Mouse (Mus musculus) gastrocnemius, adult 18-20 months (tissue): ENCODE data around the gene Msh4. TPM values are rescaled to one million over a fixed set of nuclear protein-coding genes. Genes with fewer than 3 reads are reported as not detected.
A peak's percentile ranks its signal among the peaks of the same experiment; 100 is the strongest.
"Not testable (repeated sequence)": the region's sequence is repeated elsewhere in the genome, so short reads cannot be mapped to it uniquely, and the experiment has no call there.

Source experiments
- DNase-seq: peaks from one replicate; pipeline ENCODE4 v3.0.0; 2021; ENCODE audit warnings: low spot score
- total RNA-seq, 2 experiments: library from RNA; stranded (reverse); gene quantifications; 2 replicates each; pipeline ENCODE4 v1.2.3; 2021

Gene Msh4
- total RNA-seq, 2 experiments from 2014 or later, result 0.09 TPM; not detected in 1

- no peak for DNase-seq
Observed at GRCm38 (mm10) chr3:153849368-153850015, 56.4 kb downstream of the Msh4 start.

GRCm38 (mm10) chr3:153847207-153847733 is 58.7 kb downstream of the Msh4 start:
- no peak for DNase-seq

GRCm38 (mm10) chr3:153846109-153846508 is 59.8 kb downstream of the Msh4 start:
- DNase-seq, result no peak

GRCm38 (mm10) chr3:153845500-153845899 is 60.4 kb downstream of the Msh4 start:
- DNase-seq, result no peak

- DNase-seq, result no peak
Observed at GRCm38 (mm10) chr3:153844757-153845156, 61.2 kb downstream of the Msh4 start.

GRCm38 (mm10) chr3:153844030-153844429 is 61.9 kb downstream of the Msh4 start, which contains the start of gene Asb17:
TSS of gene Asb17 (plus strand) at chr3:153844209.
- no peak for DNase-seq

GRCm38 (mm10) chr3:153837593-153837992 is 68.3 kb downstream of the Msh4 start:
- no peak for DNase-seq

- no peak for DNase-seq
Observed at GRCm38 (mm10) chr3:153836316-153836715, 69.6 kb downstream of the Msh4 start.

- DNase-seq, result peak; percentile 51
Observed at GRCm38 (mm10) chr3:153835455-153836086, 70.4 kb downstream of the Msh4 start.

GRCm38 (mm10) chr3:153834071-153834470 is 71.9 kb downstream of the Msh4 start:
- DNase-seq, result no peak

GRCm38 (mm10) chr3:153832654-153832945 is 73.3 kb downstream of the Msh4 start:
- DNase-seq, result no peak

GRCm38 (mm10) chr3:153831873-153832653 is 73.9 kb downstream of the Msh4 start:
- no peak for DNase-seq

GRCm38 (mm10) chr3:153831014-153831872 is 74.7 kb downstream of the Msh4 start:
- no peak for DNase-seq

- DNase-seq, result not testable (repeated sequence)
Observed at GRCm38 (mm10) chr3:153829788-153830187, 76.2 kb downstream of the Msh4 start.

- DNase-seq, result no peak
Observed at GRCm38 (mm10) chr3:153826616-153827015, 79.3 kb downstream of the Msh4 start.

- no peak for DNase-seq
Observed at GRCm38 (mm10) chr3:153825197-153825596, 80.7 kb downstream of the Msh4 start.

- no peak for DNase-seq
Observed at GRCm38 (mm10) chr3:153823671-153824515, 82.0 kb downstream of the Msh4 start.

- DNase-seq, result no peak
Observed at GRCm38 (mm10) chr3:153819438-153819837, 86.5 kb downstream of the Msh4 start.

GRCm38 (mm10) chr3:153818723-153819122 is 87.2 kb downstream of the Msh4 start:
- DNase-seq, result no peak

GRCm38 (mm10) chr3:153817376-153817890 is 88.5 kb downstream of the Msh4 start:
- DNase-seq, result no peak
